Mouse (Mus musculus) B cell, adult 2 months (primary cell): ENCODE measurements around the gene Wrap73.

Experiments used
- DNase-seq, 2 experiments: peaks; one replicate each; pipeline ENCODE4 v3.0.0; 2022

Wrap73 gene

DNA sequence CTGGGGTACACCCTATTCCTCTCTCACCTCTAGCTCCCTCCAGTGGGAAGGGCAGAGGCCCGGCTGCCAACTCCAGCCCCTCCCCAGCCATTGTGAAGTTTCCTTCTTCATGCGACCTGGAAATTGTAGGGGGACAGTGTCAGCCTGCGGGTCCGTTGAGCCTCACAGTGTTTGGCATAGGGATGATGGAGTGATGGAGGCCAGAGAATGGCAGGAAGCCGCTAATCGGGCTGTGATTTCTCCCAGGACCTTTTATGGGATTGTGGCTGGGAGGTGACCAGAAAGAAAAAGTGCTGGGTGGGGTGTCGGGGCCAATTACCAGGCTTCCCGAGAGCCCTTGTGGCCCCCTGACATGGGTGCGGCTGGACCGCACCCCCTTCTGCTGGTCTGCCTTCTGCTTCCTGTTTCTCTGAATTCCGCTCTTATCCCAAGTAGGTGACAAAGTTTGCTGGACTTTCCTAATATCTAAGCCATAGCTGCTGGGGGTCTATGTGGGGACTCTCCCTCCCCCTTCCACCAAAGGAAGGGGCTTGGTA lies 43.9 kb downstream of the Wrap73 start:
- DNase-seq: no peak

DNA sequence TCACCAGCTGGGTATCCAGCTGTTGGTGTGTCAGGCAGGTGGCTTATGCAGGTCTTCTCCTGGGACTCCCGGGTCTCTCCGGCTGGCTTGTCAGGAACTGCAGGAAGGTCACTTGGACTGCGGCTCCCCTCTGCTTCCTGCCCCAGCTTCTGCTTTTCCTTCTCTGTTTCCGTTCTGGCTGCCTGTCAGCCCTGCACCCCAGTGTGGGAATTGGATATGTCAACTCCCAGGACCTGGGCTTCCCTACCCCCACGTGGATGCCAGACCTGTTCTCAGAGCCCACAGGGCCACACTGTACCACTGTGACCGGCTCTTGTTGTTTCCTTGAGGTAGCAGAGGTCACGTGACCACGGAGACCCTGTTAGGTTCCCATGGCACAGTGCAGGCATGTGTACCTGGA lies 46.8 kb downstream of the Wrap73 start:
- no peak for DNase-seq

DNA sequence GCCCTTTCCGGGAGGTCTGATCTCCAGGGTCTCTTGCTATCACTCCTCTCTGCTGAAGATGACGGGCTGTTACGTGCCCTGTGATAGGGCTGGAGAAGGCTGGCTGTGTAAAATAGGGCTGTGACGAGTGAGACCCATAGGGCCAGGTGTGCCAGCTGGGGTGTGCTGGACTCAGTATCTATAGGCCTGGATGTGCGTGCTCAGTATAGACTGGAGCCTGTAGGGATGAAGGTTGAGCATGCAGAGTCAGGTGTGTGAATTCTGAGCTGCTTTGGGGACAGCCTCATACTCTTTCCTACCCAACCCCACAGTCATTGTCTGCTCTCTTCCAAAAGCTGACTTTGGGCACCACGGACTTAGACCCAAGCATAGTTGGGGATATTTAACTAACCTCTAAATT lies 55.8 kb downstream of the Wrap73 start:
- no peak for DNase-seq

- DNase-seq: no peak
Measured at GRCm38 (mm10) chr4:154198377-154198961, 56.3 kb downstream of the Wrap73 start.

GRCm38 (mm10) chr4:154201511-154201910 lies 59.3 kb downstream of the Wrap73 start:
- DNase-seq: no peak

DNA sequence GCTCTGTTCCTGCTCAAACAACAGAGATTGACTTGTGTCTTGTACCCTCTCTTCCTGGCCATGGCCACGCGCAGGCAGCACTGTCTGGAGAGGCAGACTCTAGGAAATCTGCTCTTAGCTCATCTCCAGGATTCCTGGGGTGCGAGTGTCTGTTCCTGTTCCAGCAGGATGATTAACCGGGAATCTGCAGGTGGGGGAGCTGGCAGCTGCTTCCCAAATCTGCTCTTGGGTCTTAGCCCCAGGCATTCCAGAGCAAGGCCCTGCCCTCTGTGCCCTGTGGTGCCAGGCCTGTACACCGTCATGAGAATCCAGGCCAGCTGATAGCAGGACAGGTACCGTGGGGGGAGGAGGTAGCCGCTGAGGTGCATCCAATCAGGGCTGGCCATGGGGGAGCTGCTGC lies 62.4 kb downstream of the Wrap73 start:
- no peak for DNase-seq

DNA sequence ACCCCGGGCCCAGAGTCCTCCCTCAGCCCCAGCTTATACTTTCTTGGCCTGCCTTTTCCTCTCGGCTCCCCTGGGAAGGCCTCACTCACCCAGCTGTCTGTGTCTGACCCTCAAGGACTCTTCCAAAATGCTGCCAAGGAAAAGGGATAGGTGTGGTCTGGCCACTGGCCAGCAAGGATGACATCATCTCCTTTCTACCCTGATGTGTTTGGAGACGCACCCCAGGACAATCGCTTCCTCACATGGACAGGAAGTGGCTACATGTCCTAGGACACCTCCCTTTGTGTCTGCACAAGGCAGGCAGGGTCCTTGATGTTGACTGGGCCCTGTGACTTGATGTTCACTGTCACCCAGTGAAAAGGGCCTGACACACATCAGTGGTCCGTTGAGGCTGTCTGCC lies 63.2 kb downstream of the Wrap73 start:
- DNase-seq: no peak

DNA sequence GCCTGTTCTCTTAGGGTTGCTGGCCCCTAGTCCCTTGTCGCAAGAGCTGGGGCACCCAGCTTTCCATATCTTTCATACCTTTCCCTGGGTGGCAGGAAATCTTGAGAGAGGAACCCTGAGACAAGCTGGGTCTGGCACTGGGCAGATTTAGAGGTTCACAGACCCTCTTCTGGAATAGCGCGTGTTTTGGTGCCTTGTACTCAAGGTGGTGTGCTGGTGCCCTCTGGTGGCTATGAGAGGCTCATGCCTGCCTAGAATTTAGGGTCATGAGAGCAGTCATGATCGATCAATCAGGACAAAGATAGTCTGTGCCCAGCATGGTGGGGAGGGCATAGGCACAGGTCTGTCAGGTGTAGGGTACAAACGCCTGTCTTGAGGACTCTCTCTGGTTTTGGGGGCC lies 65.1 kb downstream of the Wrap73 start:
- peak; percentile 69 for DNase-seq

- no peak for DNase-seq
Measured at GRCm38 (mm10) chr4:154209054-154209453, 66.9 kb downstream of the Wrap73 start.

DNA sequence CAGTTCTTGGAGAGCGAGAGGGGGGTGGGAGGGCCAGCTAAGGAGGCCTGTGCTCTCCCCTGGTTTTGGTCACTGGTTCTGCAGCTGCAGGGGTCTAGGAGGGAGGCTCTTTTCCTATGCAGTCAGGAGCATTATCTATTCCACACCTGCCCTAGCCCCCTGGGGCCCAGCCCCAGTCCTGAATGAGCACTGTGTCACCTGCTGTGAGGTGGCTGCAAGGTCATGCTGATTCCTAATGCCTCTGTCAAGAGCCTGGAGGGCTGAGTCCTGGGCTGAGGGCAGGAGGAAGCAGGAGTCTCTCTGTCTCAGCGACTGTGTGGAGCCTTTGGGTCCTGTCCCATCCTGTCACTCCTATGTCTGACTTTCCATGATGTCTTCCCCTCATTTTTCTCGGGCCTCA lies 67.7 kb downstream of the Wrap73 start:
- DNase-seq: no peak

DNA sequence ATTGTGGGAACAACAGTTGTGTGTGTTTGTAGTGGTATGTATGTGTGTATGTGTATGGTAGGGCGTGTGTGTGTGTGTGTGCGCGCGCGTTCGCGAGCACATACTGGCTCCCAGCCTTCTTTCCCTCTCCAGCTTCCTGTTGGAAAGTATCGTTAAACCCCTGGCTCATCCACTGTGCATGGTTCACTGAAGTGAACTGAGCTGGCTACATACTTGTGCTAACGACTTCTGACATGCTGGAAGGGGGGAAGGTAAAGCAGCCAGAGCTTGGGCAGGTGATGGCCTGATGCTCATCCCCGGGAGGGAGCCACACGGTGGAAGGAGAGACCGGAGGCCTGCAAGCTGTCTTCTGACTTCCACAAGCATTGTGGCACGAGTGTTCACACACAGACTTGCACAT lies 69.3 kb downstream of the Wrap73 start:
- no peak for DNase-seq

DNA sequence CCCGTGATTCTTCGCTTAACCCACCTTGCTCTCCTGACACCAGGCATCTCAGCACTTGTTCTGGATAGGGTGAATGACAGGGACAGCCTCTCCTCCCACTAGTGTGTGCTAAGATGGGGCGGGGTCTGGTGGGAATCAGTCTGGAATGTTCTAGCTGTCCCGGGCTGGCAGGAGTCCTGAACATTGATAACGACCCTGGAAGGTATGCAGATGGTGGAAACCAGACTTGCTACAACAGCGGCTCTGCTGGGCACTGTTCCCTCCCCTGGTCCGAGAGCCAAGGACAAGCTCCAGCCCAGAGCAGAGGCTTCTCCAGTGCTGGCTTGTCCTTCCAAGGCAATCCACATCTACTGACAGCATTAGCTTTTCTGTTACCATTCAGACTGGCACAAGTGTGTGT lies 71.4 kb downstream of the Wrap73 start:
- no peak for DNase-seq

DNA sequence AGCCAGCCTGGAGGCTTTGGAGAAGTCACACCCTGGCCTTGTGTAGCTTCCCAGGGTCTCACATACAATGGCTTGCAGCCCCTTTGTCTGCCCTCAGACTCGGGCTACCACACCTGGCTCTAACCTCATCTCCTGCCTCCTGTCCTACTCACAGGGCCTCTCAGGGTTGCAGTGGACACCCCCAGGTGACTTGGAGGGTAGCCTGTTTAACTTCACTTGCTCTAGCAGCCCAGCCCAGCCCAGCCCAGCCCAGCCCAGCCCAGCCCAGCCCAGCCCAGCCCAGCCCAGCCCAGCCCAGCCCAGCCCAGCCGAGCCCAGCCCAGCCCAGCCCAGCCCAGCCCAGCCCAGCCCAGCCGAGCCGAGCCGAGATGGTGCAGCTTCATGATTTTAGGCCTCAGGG lies 71.9 kb downstream of the Wrap73 start:
- DNase-seq: no peak
